Mouse (Mus musculus) forebrain, embryonic 16.5 days (tissue): Measurements from ENCODE around the gene Tef. TPM values are rescaled to one million over a fixed set of nuclear protein-coding genes. Genes with fewer than 3 reads are reported as not detected.

ENCODE experiments used
- ATAC-seq: fragments of 200-750 bp; cut with Nextera tagmentation; 2 replicates; pipeline ENCODE4 v1.8.0; 2017; ENCODE audit warnings: mild to moderate bottlenecking, moderate library complexity
- H3K27ac ChIP-seq: fragments of 300-500 bp; sonication (generic); 2 replicates; pipeline ENCODE4 v1.5.1; 2014; ENCODE audit warnings: low read length, control low read depth
- H3K27me3 ChIP-seq: fragments of 300-500 bp; sonication (generic); replicated peaks from 2 replicates; pipeline ENCODE4 v1.6.1; 2014; ENCODE audit warnings: low read length; ENCODE audit not compliant: control insufficient read depth, insufficient read depth
- H3K36me3 ChIP-seq: fragments of 300-500 bp; sonication (generic); 2 replicates; pipeline ENCODE4 v1.6.1; 2014; ENCODE audit not compliant: control insufficient read depth, insufficient read depth
- H3K4me1 ChIP-seq: fragments of 300-500 bp; sonication (generic); replicated peaks from 2 replicates; pipeline ENCODE4 v1.6.1; 2014; ENCODE audit warnings: low read length; ENCODE audit not compliant: control insufficient read depth, insufficient read depth
- H3K4me2 ChIP-seq: fragments of 300-500 bp; sonication (generic); 2 replicates; pipeline ENCODE4 v1.6.1; 2014; ENCODE audit warnings: mild to moderate bottlenecking, low read length, control low read depth
- H3K4me3 ChIP-seq: fragments of 300-500 bp; sonication (generic); replicated peaks from 2 replicates; pipeline ENCODE4 v1.5.1; 2014; ENCODE audit warnings: mild to moderate bottlenecking, low read length, control low read depth
- H3K9ac ChIP-seq: fragments of 300-500 bp; sonication (generic); replicated peaks from 2 replicates; pipeline ENCODE4 v1.6.1; 2014; ENCODE audit warnings: low read depth, low read length, control low read depth
- H3K9me3 ChIP-seq: fragments of 300-500 bp; sonication (generic); 2 replicates; pipeline ENCODE4 v1.6.1; 2016; ENCODE audit warnings: low read length; ENCODE audit not compliant: control insufficient read depth
- WGBS: fragments of 180-500 bp; shearing (Covaris S2); extraction: QIAGEN DNeasy Blood & Tissue Kit; methylation state at CpG from one replicate; pipeline ENCODE4 v1.1.7; 2014; 5-methylcytosine and 5-hydroxymethylcytosine counted together
- polyA plus RNA-seq: library from polyadenylated mRNA; unstranded; fragments of >200 nt; fragmentation: Nextera tagmentation; extraction: Ambion mirVana; gene quantifications from 2 replicates; pipeline ENCODE4 v1.2.1, GENCODE M21; 2015

Tef gene
- polyA plus RNA-seq, 1 experiment from 2014 or later = 32.7 TPM

GRCm38 (mm10) chr15:81859330-81860255 lies 57.4 kb downstream of the Tef start:
- Histone ChIP-seq H3K9me3 (no peaks in the 10 kb centered on the region), H3K4me1 (peaks cover 34% of the 10 kb centered on the region), H3K4me2 (peak overlapping the region; percentile 83), H3K36me3 (peaks cover 4% of the 10 kb centered on the region), H3K27me3 (no peaks in the 10 kb centered on the region), H3K4me3 (peak overlapping the region; percentile 83), H3K27ac (peak overlapping the region; percentile 93), H3K9ac (peak overlapping the region; percentile 81)
- under 1% methylated on average over 39 of the region's 39 CpGs for WGBS
- ATAC-seq = peak; percentile 89

DNA sequence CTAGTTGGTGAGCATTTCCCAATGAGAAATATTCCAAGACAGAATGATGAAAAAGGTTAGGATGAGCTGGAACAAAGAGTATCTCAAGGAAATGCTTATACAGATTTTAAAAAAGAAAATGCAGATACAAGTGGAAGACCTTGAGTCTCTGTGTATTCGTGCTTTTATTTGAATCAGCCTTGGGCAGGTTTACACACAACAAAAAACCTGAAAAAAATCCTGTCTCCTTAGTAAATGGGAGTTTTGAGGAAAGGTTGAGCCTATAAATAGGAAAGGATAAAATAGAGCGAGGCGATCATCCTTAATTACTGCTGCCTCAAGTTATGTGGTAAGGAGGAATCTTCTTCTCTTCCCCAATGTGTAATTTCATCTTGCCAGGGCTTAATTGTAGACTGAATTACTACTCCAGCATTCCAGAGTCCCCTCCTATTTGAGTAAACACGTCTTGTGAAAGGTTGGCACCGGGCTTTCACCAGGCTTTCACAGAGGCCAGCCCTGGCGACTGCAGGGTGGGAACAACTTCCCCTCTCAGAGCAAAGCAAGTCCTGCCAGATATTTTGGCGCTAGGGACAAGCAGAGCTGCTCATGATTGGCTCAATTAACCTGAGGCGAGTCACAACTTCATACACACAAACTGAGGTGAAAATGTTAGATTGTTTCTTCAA lies 58.4 kb downstream of the Tef start:
- Histone ChIP-seq H3K4me2 (peak overlapping the region; percentile 83), H3K4me1 (peaks cover 29% of the 10 kb centered on the region), H3K4me3 (no peak overlapping the region), H3K27me3 (no peaks in the 10 kb centered on the region), H3K27ac (peak overlapping the region; percentile 75), H3K9ac (no peak overlapping the region), H3K36me3 (peaks cover 7% of the 10 kb centered on the region), H3K9me3 (no peaks in the 10 kb centered on the region)
- 39% methylated on average over 8 of the region's 8 CpGs for WGBS
- ATAC-seq = no peak

DNA sequence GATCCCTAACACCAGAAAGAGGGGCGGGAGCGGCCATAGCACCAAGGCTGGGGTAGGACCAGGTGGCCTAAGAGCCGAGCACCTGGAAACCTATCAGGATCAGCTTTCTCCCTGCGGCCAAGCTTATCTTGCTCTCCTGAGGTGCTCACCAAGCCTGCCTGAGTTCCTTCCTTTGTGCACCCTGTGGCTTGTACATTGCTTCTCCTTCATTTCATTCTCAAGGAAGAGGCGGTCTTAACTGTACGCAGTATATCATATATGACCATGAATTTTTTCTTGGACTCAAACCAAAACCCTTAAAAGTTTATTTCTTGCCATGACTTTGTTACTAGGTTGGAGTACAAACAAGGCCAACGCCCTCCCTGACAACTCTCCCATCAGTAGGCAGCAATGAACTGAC lies 62.0 kb downstream of the Tef start:
- ATAC-seq = no peak
- Histone ChIP-seq H3K36me3 (peaks cover 25% of the 10 kb centered on the region), H3K4me1 (peaks cover 8% of the 10 kb centered on the region), H3K4me2 (no peak overlapping the region), H3K27ac (no peak overlapping the region), H3K9me3 (no peaks in the 10 kb centered on the region), H3K4me3 (no peak overlapping the region), H3K27me3 (no peaks in the 10 kb centered on the region), H3K9ac (no peak overlapping the region)
- 91% methylated on average over 7 of the region's 7 CpGs for WGBS

DNA sequence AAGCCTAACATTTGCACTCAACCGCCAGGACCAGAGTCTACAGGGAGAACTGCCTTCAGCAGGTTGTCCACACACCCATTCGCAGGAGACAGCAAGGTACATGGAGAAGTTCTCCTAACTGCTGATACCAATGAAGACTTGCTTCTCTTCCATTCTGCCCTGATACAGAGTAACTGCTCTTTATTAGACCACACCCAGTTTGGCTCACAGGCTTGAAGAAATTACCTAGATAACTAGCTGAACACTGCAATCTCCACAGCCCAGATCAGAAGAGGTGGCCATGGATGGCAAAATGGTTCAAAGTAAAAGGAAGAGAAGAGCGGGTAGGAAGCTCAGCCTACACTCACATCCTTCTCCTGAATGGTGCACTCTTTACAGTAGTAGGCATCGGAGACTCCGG lies 67.8 kb downstream of the Tef start:
- no peak overlapping the region for H3K27ac ChIP-seq
- 97% methylated on average over 5 of the region's 5 CpGs for WGBS
- ATAC-seq = no peak
- no peaks in the 10 kb centered on the region for H3K9me3 ChIP-seq
- no peak overlapping the region for H3K4me3 ChIP-seq
- H3K27me3 ChIP-seq = no peaks in the 10 kb centered on the region
- no peak overlapping the region for H3K4me2 ChIP-seq
- H3K9ac ChIP-seq = no peak overlapping the region
- peaks cover 19% of the 10 kb centered on the region for H3K4me1 ChIP-seq
- peaks cover 26% of the 10 kb centered on the region for H3K36me3 ChIP-seq

DNA sequence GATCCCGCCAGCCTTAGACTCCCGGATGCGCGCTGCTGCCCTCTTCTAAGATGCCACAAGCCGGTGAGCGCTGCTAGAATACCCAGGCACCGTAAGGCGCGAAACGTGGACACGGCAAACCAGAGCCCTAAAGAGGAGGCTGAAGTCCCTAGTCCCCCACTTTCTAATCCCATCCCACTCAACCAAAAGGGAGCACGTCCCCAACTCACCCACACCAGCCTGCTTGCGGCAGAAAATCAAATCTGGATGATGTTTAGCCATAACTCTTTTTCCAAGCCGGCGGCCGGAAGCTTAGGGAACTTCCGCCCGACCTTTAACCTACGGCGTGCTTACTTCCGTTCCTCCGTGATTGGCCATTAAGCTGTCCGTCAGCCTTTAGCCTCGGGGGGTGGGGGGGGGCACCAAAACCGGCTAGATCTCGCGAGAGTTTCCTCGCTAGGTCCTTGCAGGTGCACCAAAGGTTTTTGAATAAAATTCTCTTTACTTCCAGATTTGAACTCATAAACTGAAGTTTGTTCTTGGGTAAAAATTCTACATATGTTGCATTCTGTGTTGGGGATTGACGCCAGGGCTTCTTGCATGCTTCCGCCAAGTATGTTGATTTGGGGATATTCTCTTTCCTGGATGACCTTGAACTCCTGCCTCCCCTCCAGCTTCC lies 69.5 kb downstream of the Tef start, which contains the start of gene Phf5a:
Phf5a (minus strand) TSS at position 308 of the 658 bp plus-strand sequence.
- no peaks in the 10 kb centered on the region for H3K27me3 ChIP-seq
- peak within 1 kb of the TSS; percentile 100 for H3K27ac ChIP-seq
- peak within 1 kb of the TSS; percentile 74 for H3K4me2 ChIP-seq
- H3K36me3 ChIP-seq = peaks cover 23% of the 10 kb centered on the region
- H3K4me3 ChIP-seq = peak within 1 kb of the TSS; percentile 93
- no peaks in the 10 kb centered on the region for H3K9me3 ChIP-seq
- peak; percentile 90 for ATAC-seq
- WGBS = under 1% methylated on average over 30 of the region's 30 CpGs
- peak within 1 kb of the TSS; percentile 88 for H3K9ac ChIP-seq
- peaks cover 19% of the 10 kb centered on the region for H3K4me1 ChIP-seq

- H3K4me3 ChIP-seq = peak within 1 kb of the TSS; percentile 93
- peak within 1 kb of the TSS; percentile 88 for H3K9ac ChIP-seq
- WGBS = under 1% methylated on average over 53 of the region's 53 CpGs
- peak within 1 kb of the TSS; percentile 74 for H3K4me2 ChIP-seq
- peaks cover 19% of the 10 kb centered on the region for H3K4me1 ChIP-seq
- no peaks in the 10 kb centered on the region for H3K9me3 ChIP-seq
- ATAC-seq = peak; percentile 86
- H3K27me3 ChIP-seq = no peaks in the 10 kb centered on the region
- H3K27ac ChIP-seq = peak within 1 kb of the TSS; percentile 100
- peaks cover 16% of the 10 kb centered on the region; the same call in 1 of the 2 replicates for H3K36me3 ChIP-seq
Observed at GRCm38 (mm10) chr15:81872262-81873136, 70.3 kb downstream of the Tef start, which contains the start of gene Aco2. Aco2 (plus strand) TSS chr15:81872309.

Other genes starting within 250 kb of the Tef start
- 17.9 and 18.0 TPM in 2 replicates for gene Ep300, start 217.1 kb upstream of the Tef start, polyA plus RNA-seq
- 30.8 and 32.7 TPM in 2 replicates for gene L3mbtl2, start 138.5 kb upstream of the Tef start, polyA plus RNA-seq
- 18.6 and 27.7 TPM in 2 replicates for gene Chadl, start 105.1 kb upstream of the Tef start, polyA plus RNA-seq
- gene Zc3h7b, start 57.4 kb upstream of the Tef start, polyA plus RNA-seq = 58.6 and 59.1 TPM in 2 replicates
- gene Rangap1, start 56.9 kb upstream of the Tef start, polyA plus RNA-seq = 123 and 143 TPM in 2 replicates
- 19.4 and 23.8 TPM in 2 replicates for gene Tob2, start 56.4 kb downstream of the Tef start, polyA plus RNA-seq
- gene Phf5a, start 69.5 kb downstream of the Tef start, polyA plus RNA-seq = 130 and 132 TPM in 2 replicates
- 259 and 260 TPM in 2 replicates for gene Aco2, start 69.9 kb downstream of the Tef start, polyA plus RNA-seq
- 93.8 and 103 TPM in 2 replicates for gene Polr3h, start 123.8 kb downstream of the Tef start, polyA plus RNA-seq
- gene Csdc2, start 134.3 kb downstream of the Tef start, polyA plus RNA-seq = 133 and 182 TPM in 2 replicates
- 89.9 and 100 TPM in 2 replicates for gene Pmm1, start 158.5 kb downstream of the Tef start, polyA plus RNA-seq
- gene 1700029P11Rik, start 178.1 kb downstream of the Tef start, polyA plus RNA-seq = not detected in 2 replicates
- gene Xrcc6, start 185.4 kb downstream of the Tef start, polyA plus RNA-seq = 63.0 and 63.1 TPM in 2 replicates
- 45.4 and 47.4 TPM in 2 replicates for gene Desi1, start 231.4 kb downstream of the Tef start, polyA plus RNA-seq
- gene Snu13, start 245.2 kb downstream of the Tef start, polyA plus RNA-seq = 284 and 285 TPM in 2 replicates